Mouse (Mus musculus) lung, embryonic 14.5 days (tissue): ENCODE measurements around the gene Arhgap21. TPM values are rescaled to one million over a fixed set of nuclear protein-coding genes. Genes with fewer than 3 reads are reported as not detected.
"Not testable (repeated sequence)": the region's sequence is repeated elsewhere in the genome, so short reads cannot be mapped to it uniquely, and the experiment has no call there.

Experiments
- ATAC-seq: fragments of 200-750 bp; cut with Nextera tagmentation; 2 replicates; pipeline ENCODE4 v1.8.0; 2017; ENCODE audit warnings: mild to moderate bottlenecking, moderate TSS enrichment, moderate library complexity; ENCODE audit not compliant: insufficient read depth
- DNase-seq: peaks from one replicate; pipeline ENCODE4 v3.0.0-alpha.2; 2015
- H3K27ac ChIP-seq: fragments of 300-500 bp; sonication (generic); 2 replicates; pipeline ENCODE4 v1.5.1; 2014; ENCODE audit warnings: low read depth, mild to moderate bottlenecking, moderate library complexity
- H3K27me3 ChIP-seq: fragments of 300-500 bp; sonication (generic); 2 replicates; pipeline ENCODE4 v1.6.1; 2014; ENCODE audit warnings: low read length, control low read depth; ENCODE audit not compliant: insufficient read depth
- H3K36me3 ChIP-seq: fragments of 300-500 bp; sonication (generic); 2 replicates; pipeline ENCODE4 v1.6.1; 2014; ENCODE audit warnings: control low read depth; ENCODE audit not compliant: insufficient read depth
- H3K4me1 ChIP-seq: fragments of 300-500 bp; sonication (generic); 2 replicates; pipeline ENCODE4 v1.6.1; 2014; ENCODE audit warnings: antibody characterized with exemption, control low read depth; ENCODE audit not compliant: insufficient read depth
- H3K4me2 ChIP-seq: fragments of 300-500 bp; sonication (generic); 2 replicates; pipeline ENCODE4 v1.6.1; 2014; ENCODE audit warnings: mild to moderate bottlenecking
- H3K4me3 ChIP-seq: fragments of 300-500 bp; sonication (generic); 2 replicates; pipeline ENCODE4 v1.5.1; 2014; ENCODE audit warnings: low read depth, low read length
- H3K9ac ChIP-seq: fragments of 300-500 bp; sonication (generic); 2 replicates; pipeline ENCODE4 v1.6.1; 2014
- H3K9me3 ChIP-seq: fragments of 300-500 bp; sonication (generic); 2 replicates; pipeline ENCODE4 v1.6.1; 2016; ENCODE audit warnings: low read depth, low read length, control low read depth
- CTCF ChIP-seq: IDR thresholded peaks from 2 replicates; pipeline ENCODE4 v1.5.1; 2016; ENCODE audit warnings: antibody characterized with exemption, low read depth
- WGBS: fragments of 180-500 bp; shearing (Covaris S2); extraction: QIAGEN DNeasy Blood & Tissue Kit; methylation state at CpG from one replicate; pipeline ENCODE4 v1.1.7; 2014; 5-methylcytosine and 5-hydroxymethylcytosine counted together
- polyA plus RNA-seq: library from polyadenylated mRNA; unstranded; fragments of >200 nt; fragmentation: Nextera tagmentation; extraction: Ambion mirVana; gene quantifications from 2 replicates; pipeline ENCODE4 v1.2.1, GENCODE M21; 2014

Arhgap21 gene
- polyA plus RNA-seq, 1 experiment from 2014 or later = 22.1 TPM

GRCm38 (mm10) chr2:20939367-20939766 lies 29.3 kb downstream of the Arhgap21 start:
- no peak overlapping the region for H3K4me2 ChIP-seq
- no peak for TF ChIP-seq CTCF
- 61% methylated on average over 3 of the region's 3 CpGs for WGBS

GRCm38 (mm10) chr2:20936609-20937221 lies 32.0 kb downstream of the Arhgap21 start:
- Histone ChIP-seq H3K4me1 (0 out of 2 replicates have a peak, but pooled peaks cover 4% of the 10 kb centered on the region), H3K4me3 (no peak overlapping the region), H3K36me3 (no peaks in the 10 kb centered on the region), H3K9ac (no peak overlapping the region), H3K27me3 (no peaks in the 10 kb centered on the region), H3K27ac (peak overlapping the region; percentile 51), H3K9me3 (no peaks in the 10 kb centered on the region), H3K4me2 (no peak overlapping the region)
- WGBS = 59% methylated on average over 4 of the region's 4 CpGs
- ATAC-seq = peak; percentile 70; the same call in 1 of the 2 replicates
- peak; percentile 28 for DNase-seq
- TF ChIP-seq CTCF = no peak

More at GRCm38 (mm10) chr2:20939367-20939766, 29.3 kb downstream of the Arhgap21 start:
- H3K9ac ChIP-seq = no peak overlapping the region
- H3K27ac ChIP-seq = no peak overlapping the region; the same call in 1 of the 2 replicates
- DNase-seq (no peak), ATAC-seq (no peak)
- no peaks in the 10 kb centered on the region for H3K9me3 ChIP-seq
- peaks cover 15% of the 10 kb centered on the region; the same call in 1 of the 2 replicates for H3K4me1 ChIP-seq
- no peak overlapping the region for H3K4me3 ChIP-seq
- H3K36me3 ChIP-seq = no peaks in the 10 kb centered on the region
- H3K27me3 ChIP-seq = no peaks in the 10 kb centered on the region

- H3K4me2 ChIP-seq = no peak overlapping the region
- no peaks in the 10 kb centered on the region for H3K9me3 ChIP-seq
- no peaks in the 10 kb centered on the region for H3K27me3 ChIP-seq
- TF ChIP-seq CTCF = no peak
- H3K36me3 ChIP-seq = no peaks in the 10 kb centered on the region
- DNase-seq = no peak
- 84% methylated on average over 9 of the region's 9 CpGs for WGBS
- H3K27ac ChIP-seq = no peak overlapping the region
- no peak overlapping the region for H3K9ac ChIP-seq
- H3K4me3 ChIP-seq = no peak overlapping the region
- 0 out of 2 replicates have a peak, but pooled peaks cover 4% of the 10 kb centered on the region for H3K4me1 ChIP-seq
- ATAC-seq = no peak
These were observed 34.3 kb downstream of the Arhgap21 start for GRCm38 (mm10) chr2:20934406-20934805.

GRCm38 (mm10) chr2:20932748-20933313 lies 35.9 kb downstream of the Arhgap21 start:
- Histone ChIP-seq H3K9me3 (no peaks in the 10 kb centered on the region), H3K4me3 (no peak overlapping the region), H3K27me3 (no peaks in the 10 kb centered on the region), H3K4me1 (no peaks in the 10 kb centered on the region), H3K4me2 (no peak overlapping the region), H3K9ac (no peak overlapping the region), H3K27ac (no peak overlapping the region), H3K36me3 (no peaks in the 10 kb centered on the region)
- no peak for DNase-seq
- TF ChIP-seq CTCF = no peak
- ATAC-seq = no peak
- WGBS = 76% methylated on average over 8 of the region's 8 CpGs

- H3K4me1 ChIP-seq, H3K36me3 ChIP-seq, H3K27ac ChIP-seq, ATAC-seq, H3K9me3 ChIP-seq, H3K4me2 ChIP-seq, H3K9ac ChIP-seq, H3K4me3 ChIP-seq, H3K27me3 ChIP-seq, DNase-seq: not testable (repeated sequence)
- 100% methylated on average over 3 of the region's 4 CpGs for WGBS
These were observed 36.9 kb downstream of the Arhgap21 start for GRCm38 (mm10) chr2:20931761-20932160.

- Histone ChIP-seq H3K27ac (no peak overlapping the region), H3K9ac (no peak overlapping the region), H3K36me3 (no peaks in the 10 kb centered on the region), H3K9me3 (no peaks in the 10 kb centered on the region), H3K4me1 (peaks cover 2% of the 10 kb centered on the region; the same call in 1 of the 2 replicates), H3K4me2 (no peak overlapping the region), H3K4me3 (no peak overlapping the region), H3K27me3 (no peaks in the 10 kb centered on the region)
- no peak for DNase-seq
- ATAC-seq = no peak
- no peak for TF ChIP-seq CTCF
These were observed 40.2 kb downstream of the Arhgap21 start for GRCm38 (mm10) chr2:20928454-20928853.

- 56% methylated on average over 1 of the region's 1 CpGs for WGBS
- Histone ChIP-seq H3K9ac (no peak overlapping the region), H3K27ac (no peak overlapping the region), H3K4me3 (no peak overlapping the region), H3K27me3 (no peaks in the 10 kb centered on the region), H3K36me3 (no peaks in the 10 kb centered on the region), H3K9me3 (no peaks in the 10 kb centered on the region), H3K4me1 (peaks cover 2% of the 10 kb centered on the region; the same call in 1 of the 2 replicates), H3K4me2 (no peak overlapping the region)
- ATAC-seq (no peak), DNase-seq (no peak)
- no peak for TF ChIP-seq CTCF
These were observed 43.7 kb downstream of the Arhgap21 start for GRCm38 (mm10) chr2:20924938-20925337.
